Mouse (Mus musculus): ENCODE data around the gene Kmt2d. TPM values are rescaled to one million over a fixed set of nuclear protein-coding genes. Genes with fewer than 3 reads are reported as not detected.
"Not testable (repeated sequence)": the region's sequence is repeated elsewhere in the genome, so short reads cannot be mapped to it uniquely, and the experiment has no call there.

Gene Kmt2d
- polyA plus RNA-seq, 1 experiment, result 33.0 TPM

DNA sequence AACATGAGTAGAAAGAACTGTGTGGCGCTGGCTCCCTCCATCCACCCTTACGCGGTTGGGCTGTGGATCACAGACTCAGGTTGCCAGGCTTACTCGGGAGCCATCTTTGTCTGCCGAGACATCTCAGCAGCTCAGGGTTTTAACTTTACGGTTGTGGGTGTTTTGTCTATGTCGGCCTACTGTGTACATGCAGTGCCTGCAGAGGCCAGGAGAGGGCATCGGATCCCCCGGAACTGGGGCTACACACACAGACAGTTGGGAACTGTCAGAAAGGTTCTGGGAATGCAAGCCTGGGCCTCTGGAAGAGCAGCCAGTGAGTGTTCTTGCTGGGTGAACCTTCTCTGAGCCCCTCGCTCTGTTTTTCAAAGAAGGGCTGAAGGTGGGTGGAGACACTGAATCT is 49.6 kb downstream of the Kmt2d start:
- Histone ChIP-seq H3K4me1 (ENCODE audit: control insufficient read depth, insufficient read depth, low read length) (peaks cover 4% of the 10 kb centered on the region), H3K4me3 (ENCODE audit: insufficient read depth, low read length) (no peak overlapping the region), H3K27ac (ENCODE audit: insufficient read depth, low read length) (peak overlapping the region; percentile 48; the same call in 1 of the 2 replicates)
- 0 out of 2 replicates have a peak, but pooled peaks have one; percentile 21 for TF ChIP-seq CTCF (IDR thresholded peaks at IDR 0.05; ENCODE audit: extremely low read depth, insufficient read depth, low read length)
- no peak for TF ChIP-seq POLR2A (IDR thresholded peaks at IDR 0.05; ENCODE audit: extremely low read depth, insufficient read depth, low read length)

DNA sequence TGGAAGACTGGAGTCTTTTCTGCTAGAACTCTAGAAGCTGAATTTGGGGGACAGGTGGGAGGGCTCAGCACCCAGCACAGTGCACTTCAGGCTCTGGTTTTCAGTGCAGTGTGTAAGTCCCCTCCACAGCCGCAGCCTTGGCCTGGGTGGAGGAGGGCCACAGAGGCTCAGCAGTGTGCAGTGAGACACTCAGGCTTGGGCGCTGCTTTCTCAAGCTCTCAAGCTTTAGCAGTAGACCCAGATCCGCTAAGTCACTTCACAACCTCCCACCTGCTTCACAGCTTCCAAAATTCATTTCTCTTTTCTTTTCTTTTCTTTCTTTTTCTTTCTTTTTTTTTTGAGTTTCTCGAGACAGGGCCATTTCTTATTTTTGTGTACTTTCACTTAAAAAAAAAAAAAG is 50.1 kb downstream of the Kmt2d start:
- TF ChIP-seq CTCF (IDR thresholded peaks at IDR 0.05; ENCODE audit: extremely low read depth, insufficient read depth, low read length) (no peak), POLR2A (IDR thresholded peaks at IDR 0.05; ENCODE audit: extremely low read depth, insufficient read depth, low read length) (no peak)
- Histone ChIP-seq H3K27ac (ENCODE audit: insufficient read depth, low read length) (no peak overlapping the region; the same call in 1 of the 2 replicates), H3K4me3 (ENCODE audit: insufficient read depth, low read length) (no peak overlapping the region), H3K4me1 (ENCODE audit: control insufficient read depth, insufficient read depth, low read length) (peaks cover 4% of the 10 kb centered on the region)

DNA sequence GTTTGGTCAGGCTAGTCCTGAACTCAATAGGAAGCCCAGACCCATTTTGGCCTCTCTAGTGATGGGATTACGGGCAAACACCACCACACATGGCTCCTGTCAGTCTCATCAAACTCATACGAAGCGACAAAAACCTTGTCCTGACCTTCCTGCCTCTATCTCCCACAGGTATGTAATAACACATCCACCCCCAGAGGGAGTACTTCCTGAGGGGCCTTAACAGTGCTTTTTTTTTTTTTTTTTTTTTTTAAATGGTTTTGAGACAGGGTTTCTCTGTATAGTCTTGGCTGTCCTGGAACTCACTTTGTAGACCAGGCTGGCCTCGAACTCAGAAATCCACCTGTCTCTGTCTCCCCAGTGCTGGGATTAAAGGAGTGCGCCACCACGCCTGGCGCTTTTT is 52.8 kb downstream of the Kmt2d start:
- TF ChIP-seq POLR2A (IDR thresholded peaks at IDR 0.05; ENCODE audit: extremely low read depth, insufficient read depth, low read length) (no peak), CTCF (IDR thresholded peaks at IDR 0.05; ENCODE audit: extremely low read depth, insufficient read depth, low read length) (no peak)
- peaks cover 9% of the 10 kb centered on the region for H3K4me1 ChIP-seq (ENCODE audit: control insufficient read depth, insufficient read depth, low read length)
- H3K27ac ChIP-seq (ENCODE audit: insufficient read depth, low read length), result no peak overlapping the region
- H3K4me3 ChIP-seq (ENCODE audit: insufficient read depth, low read length), result no peak overlapping the region

DNA sequence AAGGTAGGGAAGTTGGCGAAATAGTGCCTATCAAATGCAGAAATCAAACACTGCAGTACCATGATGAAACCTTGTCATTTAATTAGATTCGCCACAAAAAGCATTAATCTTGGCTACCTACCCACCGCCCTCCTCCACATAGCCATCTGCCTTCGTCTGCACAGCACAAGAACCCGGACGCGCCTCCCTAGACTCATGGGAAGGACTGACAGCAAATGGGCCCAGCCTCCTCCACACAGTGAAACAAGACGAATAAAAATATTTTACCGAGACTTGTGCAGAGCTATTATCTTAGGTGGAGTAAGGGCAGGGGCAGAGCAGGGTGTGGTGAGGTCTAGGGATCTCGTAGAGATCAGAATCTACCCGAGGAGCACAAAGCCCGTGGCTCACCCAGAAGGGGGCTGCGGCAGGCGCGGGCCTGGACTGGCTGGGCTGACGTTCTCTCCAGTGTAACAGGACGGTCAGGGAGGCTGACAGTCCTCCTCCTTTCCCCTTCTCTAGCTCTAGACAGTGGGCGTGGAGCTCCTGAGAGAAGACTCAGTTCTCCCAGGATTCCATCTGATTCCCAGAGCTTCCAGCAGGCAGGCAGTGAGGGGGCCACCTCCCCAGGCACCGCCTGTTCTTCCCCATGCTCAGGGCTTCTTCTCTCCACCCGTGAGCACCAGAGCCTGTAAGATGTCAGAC is 58.1 kb downstream of the Kmt2d start:
- Histone ChIP-seq H3K4me1 (ENCODE audit: control insufficient read depth, insufficient read depth, low read length) (peaks cover 11% of the 10 kb centered on the region), H3K4me3 (ENCODE audit: insufficient read depth, low read length) (no peak overlapping the region; the same call in 1 of the 2 replicates), H3K27ac (ENCODE audit: insufficient read depth, low read length) (peak overlapping the region; percentile 91)
- TF ChIP-seq CTCF (IDR thresholded peaks at IDR 0.05; ENCODE audit: extremely low read depth, insufficient read depth, low read length), result no peak
- peak; percentile 46; the same call in 1 of the 2 replicates for TF ChIP-seq POLR2A (IDR thresholded peaks at IDR 0.05; ENCODE audit: extremely low read depth, insufficient read depth, low read length)

DNA sequence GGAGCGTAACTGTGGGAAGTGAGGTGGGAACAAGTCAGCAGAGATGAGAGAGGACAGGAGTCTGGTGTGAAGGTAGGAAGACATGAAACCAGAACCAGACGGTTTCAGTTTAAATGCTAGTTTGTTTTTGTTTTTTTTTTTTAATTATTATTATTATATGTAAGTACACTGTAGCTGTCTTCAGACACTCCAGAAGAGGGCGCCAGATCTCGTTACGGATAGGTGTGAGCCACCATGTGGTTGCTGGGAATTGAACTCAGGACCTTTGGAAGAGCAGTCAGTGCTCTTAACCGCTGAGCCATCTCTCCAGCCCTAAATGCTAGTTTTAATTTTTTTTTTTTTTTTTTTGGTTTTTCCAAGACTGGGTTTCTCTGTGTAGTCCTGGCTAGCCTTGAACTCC is 60.8 kb downstream of the Kmt2d start:
- Histone ChIP-seq H3K27ac (ENCODE audit: insufficient read depth, low read length) (peak overlapping the region; percentile 54), H3K4me1 (ENCODE audit: control insufficient read depth, insufficient read depth, low read length) (peaks cover 11% of the 10 kb centered on the region)
- H3K4me3 ChIP-seq (ENCODE audit: insufficient read depth, low read length), result not testable (repeated sequence)

DNA sequence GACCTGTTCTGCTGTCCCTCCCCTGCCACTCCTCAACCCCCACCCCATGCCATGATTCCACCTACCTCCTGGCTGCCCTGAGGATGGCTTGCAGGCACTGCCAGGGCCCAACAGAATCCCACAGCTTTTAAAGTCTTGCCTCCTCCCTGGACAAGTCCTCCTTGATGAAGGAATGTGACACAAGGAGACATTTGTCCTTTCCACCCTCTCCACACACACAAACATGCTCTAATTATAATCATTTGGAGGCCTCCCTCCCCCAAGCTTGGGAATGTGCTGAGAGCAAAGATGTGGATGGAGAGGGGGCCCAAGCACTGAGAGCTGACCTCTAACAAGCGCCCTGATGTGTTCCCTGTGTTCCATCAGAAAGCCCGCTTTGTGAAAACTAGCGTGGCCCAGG is 61.6 kb downstream of the Kmt2d start, which contains the start of gene Ddn:
Gene Ddn (minus strand): TSS at position 101 of the 400 bp plus-strand sequence.
- TF ChIP-seq POLR2A (IDR thresholded peaks at IDR 0.05; ENCODE audit: extremely low read depth, insufficient read depth, low read length) (no peak), CTCF (IDR thresholded peaks at IDR 0.05; ENCODE audit: extremely low read depth, insufficient read depth, low read length) (no peak)
- Histone ChIP-seq H3K4me3 (ENCODE audit: insufficient read depth, low read length) (peak within 1 kb of the TSS; percentile 95), H3K27ac (ENCODE audit: insufficient read depth, low read length) (peak within 1 kb of the TSS; percentile 83), H3K4me1 (ENCODE audit: control insufficient read depth, insufficient read depth, low read length) (peaks cover 11% of the 10 kb centered on the region)

DNA sequence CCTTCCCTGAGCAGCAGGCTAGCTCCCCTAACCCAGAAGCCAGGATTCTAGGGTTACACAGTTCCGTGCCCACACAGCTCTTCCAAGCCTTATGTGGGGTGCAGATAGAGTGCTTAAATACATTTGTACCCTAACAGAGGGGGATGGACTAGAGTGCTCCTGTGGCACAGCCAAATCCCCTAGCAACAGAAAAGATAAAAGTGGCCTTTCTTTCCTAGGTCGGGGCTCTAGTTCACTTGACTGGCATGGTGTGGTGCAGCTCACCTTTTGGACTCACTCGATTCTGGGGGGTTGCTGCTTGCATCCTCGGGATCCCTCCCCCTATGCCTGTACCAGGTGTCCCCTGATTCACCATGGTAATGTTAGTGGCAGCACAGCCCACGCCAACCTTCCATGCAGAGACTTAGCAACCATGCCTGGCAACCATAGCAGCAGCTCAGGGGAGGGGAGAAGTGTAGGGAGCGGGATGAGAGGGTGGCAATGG is 62.3 kb downstream of the Kmt2d start:
- Histone ChIP-seq H3K4me1 (ENCODE audit: control insufficient read depth, insufficient read depth, low read length) (peaks cover 9% of the 10 kb centered on the region), H3K27ac (ENCODE audit: insufficient read depth, low read length) (peak overlapping the region; percentile 83), H3K4me3 (ENCODE audit: insufficient read depth, low read length) (peak overlapping the region; percentile 95)
- no peak for TF ChIP-seq CTCF (IDR thresholded peaks at IDR 0.05; ENCODE audit: extremely low read depth, insufficient read depth, low read length)
- peak; percentile 53; the same call in 1 of the 2 replicates for TF ChIP-seq POLR2A (IDR thresholded peaks at IDR 0.05; ENCODE audit: extremely low read depth, insufficient read depth, low read length)

DNA sequence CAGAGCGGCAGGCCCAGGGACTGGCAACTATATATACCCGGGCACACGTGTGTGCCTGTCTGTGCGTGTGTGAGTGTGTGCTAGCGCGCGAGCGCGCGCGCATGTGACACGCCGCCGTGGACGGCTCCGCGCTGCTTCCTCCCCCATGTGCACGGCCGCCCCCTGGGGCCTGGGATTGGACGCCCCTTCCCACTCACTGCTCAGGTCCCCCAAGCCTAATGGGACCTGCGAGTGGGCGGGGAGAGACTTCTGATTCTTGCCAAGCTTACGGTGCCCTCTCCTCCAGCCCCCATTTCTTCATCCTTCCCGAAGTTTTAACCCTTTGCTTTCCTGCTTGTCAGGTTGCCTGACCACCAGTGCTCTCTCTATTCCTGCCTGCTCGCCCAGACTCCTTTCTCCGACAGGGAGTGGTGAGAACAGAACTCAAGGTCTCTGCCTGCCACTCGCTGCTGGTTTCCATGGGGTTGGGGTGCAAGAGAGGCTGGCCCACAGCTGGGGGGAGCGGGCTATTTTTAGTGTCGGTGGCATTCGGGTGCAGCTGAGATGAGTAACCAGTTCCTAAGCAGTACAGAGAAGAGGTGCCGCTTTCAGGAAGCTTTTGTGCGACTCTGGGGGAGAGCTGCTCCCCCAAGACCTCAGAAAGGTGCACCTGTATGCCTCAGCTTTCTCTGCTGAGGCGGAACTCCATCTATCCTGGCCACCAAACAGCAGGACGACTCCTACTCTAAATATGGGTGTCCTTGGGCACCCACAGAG is 62.9 kb downstream of the Kmt2d start:
- H3K27ac ChIP-seq (ENCODE audit: insufficient read depth, low read length), result peak overlapping the region; percentile 83
- H3K4me1 ChIP-seq (ENCODE audit: control insufficient read depth, insufficient read depth, low read length), result peaks cover 7% of the 10 kb centered on the region; the same call in 1 of the 2 replicates
- peak; percentile 70; the same call in 1 of the 2 replicates for TF ChIP-seq POLR2A (IDR thresholded peaks at IDR 0.05; ENCODE audit: extremely low read depth, insufficient read depth, low read length)
- TF ChIP-seq CTCF (IDR thresholded peaks at IDR 0.05; ENCODE audit: extremely low read depth, insufficient read depth, low read length), result no peak
- H3K4me3 ChIP-seq (ENCODE audit: insufficient read depth, low read length), result peak overlapping the region; percentile 95

DNA sequence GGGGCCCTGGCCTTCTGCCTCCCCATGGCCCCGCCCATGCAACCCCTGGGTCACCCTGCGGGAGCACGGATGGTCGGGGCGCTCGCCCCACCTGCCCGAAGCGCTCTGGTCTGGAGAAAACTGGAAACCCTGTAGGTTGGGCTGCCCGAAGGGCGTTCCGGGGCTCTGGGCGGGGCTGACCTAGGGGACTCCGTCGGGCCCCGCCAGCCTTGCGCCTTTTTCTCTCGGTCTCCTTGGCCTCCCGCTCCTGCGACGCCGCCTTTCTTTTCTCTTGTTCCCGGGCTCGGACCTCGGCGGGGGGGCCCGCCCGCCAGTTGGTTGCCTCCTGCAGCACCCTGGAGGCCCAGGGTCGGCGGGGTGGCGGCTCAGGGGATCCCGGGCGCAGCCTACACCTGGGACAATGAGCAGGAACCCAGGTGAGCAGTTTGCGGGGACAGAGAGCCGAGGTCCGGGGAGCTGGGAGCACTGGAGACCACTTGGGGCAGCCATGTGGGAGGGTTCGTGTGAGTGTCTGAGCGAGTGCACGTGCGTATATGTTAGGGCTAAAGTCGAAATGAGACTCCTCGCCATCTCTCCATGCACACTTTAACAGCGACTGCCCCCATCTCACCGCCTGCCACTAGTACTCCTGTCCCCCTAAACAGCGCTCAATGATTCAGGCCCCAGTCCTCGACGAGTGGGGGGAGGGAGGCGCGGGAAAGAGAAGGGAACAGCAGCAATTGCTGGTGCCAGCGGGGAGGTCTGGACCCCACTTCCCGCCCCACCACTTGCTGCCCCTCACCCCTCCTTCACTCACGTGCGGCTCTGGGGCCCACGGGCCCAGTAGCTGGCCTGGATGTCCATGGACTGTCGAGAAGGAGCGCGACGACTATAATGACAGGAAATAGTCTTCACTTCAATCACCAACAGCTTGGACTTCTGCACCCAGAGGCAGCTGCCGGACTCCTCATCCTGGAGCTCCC is 63.9 kb downstream of the Kmt2d start:
- peak overlapping the region; percentile 95 for H3K4me3 ChIP-seq (ENCODE audit: insufficient read depth, low read length)
- peak overlapping the region; percentile 53 for H3K27ac ChIP-seq (ENCODE audit: insufficient read depth, low read length)
- no peak for TF ChIP-seq POLR2A (IDR thresholded peaks at IDR 0.05; ENCODE audit: extremely low read depth, insufficient read depth, low read length)
- no peak for TF ChIP-seq CTCF (IDR thresholded peaks at IDR 0.05; ENCODE audit: extremely low read depth, insufficient read depth, low read length)
- peaks cover 7% of the 10 kb centered on the region; the same call in 1 of the 2 replicates for H3K4me1 ChIP-seq (ENCODE audit: control insufficient read depth, insufficient read depth, low read length)
